Mouse (Mus musculus): ENCODE measurements at regions not wholly inside any gene's neighbourhood (a gene's known extent, or its start where the extent isn't known, plus 50 kb on each side); places are given as distances from the start of the nearest gene placed in this dataset.
A peak's percentile ranks its signal among the peaks of the same experiment; 100 is the strongest.

GRCm38 (mm10) chr4:33812338-33812737, 112.1 kb upstream of the Cnr1 start:
- DNase-seq (no peak), ATAC-seq (no peak)
- no peak overlapping the region for H3K4me2 ChIP-seq (ENCODE audit: low read depth)
- WGBS, result 85% methylated on average over 1 of the region's 1 CpGs
- no peaks in the 10 kb centered on the region for H3K4me1 ChIP-seq (ENCODE audit: insufficient read depth)
- TF ChIP-seq CTCF (IDR thresholded peaks at IDR 0.05; ENCODE audit: low read depth), result no peak
- no peak overlapping the region for H3K9ac ChIP-seq
- H3K36me3 ChIP-seq (ENCODE audit: insufficient read depth), result no peaks in the 10 kb centered on the region
- no peak overlapping the region for H3K27ac ChIP-seq (ENCODE audit: low read depth, low read length)
- H3K27me3 ChIP-seq (ENCODE audit: insufficient read depth, low read length), result no peaks in the 10 kb centered on the region
- H3K4me3 ChIP-seq (ENCODE audit: low read depth, low read length), result no peak overlapping the region
- H3K9me3 ChIP-seq (ENCODE audit: low read length), result no peaks in the 10 kb centered on the region

DNA sequence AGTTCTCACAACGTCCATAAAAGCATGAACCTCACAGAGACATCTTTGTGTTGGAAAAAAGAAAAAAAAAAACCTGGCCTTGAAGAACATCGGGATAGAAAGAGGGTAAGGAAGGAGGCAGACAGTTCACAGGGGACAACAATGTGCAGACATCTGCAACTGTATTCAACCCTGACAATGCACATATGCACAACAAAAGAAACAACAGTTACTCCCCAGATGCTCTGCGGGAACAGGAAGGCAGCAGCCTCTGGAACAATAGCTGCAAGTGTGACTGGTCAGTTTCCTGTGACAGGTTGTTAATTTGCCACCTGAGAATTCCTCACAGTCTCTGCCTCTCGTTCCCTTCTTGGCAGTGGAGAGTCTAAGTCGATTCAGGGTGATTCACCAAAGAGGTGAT, 100.5 kb upstream of the Cnr1 start:
- Histone ChIP-seq H3K9ac (no peak overlapping the region), H3K4me1 (ENCODE audit: insufficient read depth) (no peaks in the 10 kb centered on the region), H3K27ac (ENCODE audit: low read depth, low read length) (no peak overlapping the region), H3K9me3 (ENCODE audit: low read length) (no peaks in the 10 kb centered on the region), H3K36me3 (ENCODE audit: insufficient read depth) (no peaks in the 10 kb centered on the region), H3K4me2 (ENCODE audit: low read depth) (no peak overlapping the region), H3K27me3 (ENCODE audit: insufficient read depth, low read length) (no peaks in the 10 kb centered on the region), H3K4me3 (ENCODE audit: low read depth, low read length) (no peak overlapping the region)
- 3% methylated on average over 5 of the region's 5 CpGs for WGBS
- no peak for TF ChIP-seq CTCF (IDR thresholded peaks at IDR 0.05; ENCODE audit: low read depth)
- no peak for DNase-seq
- ATAC-seq, result no peak

- DNase-seq (no peak), ATAC-seq (no peak)
- Histone ChIP-seq H3K36me3 (ENCODE audit: insufficient read depth) (no peaks in the 10 kb centered on the region), H3K4me2 (ENCODE audit: low read depth) (no peak overlapping the region), H3K9ac (no peak overlapping the region), H3K4me1 (ENCODE audit: insufficient read depth) (no peaks in the 10 kb centered on the region), H3K27me3 (ENCODE audit: insufficient read depth, low read length) (no peaks in the 10 kb centered on the region), H3K4me3 (ENCODE audit: low read depth, low read length) (no peak overlapping the region), H3K9me3 (ENCODE audit: low read length) (no peaks in the 10 kb centered on the region), H3K27ac (ENCODE audit: low read depth, low read length) (no peak overlapping the region)
- WGBS, result 71% methylated on average over 7 of the region's 7 CpGs
- no peak for TF ChIP-seq CTCF (IDR thresholded peaks at IDR 0.05; ENCODE audit: low read depth)
Observed at GRCm38 (mm10) chr4:33833134-33833533, 91.3 kb upstream of the Cnr1 start.

- H3K4me2 ChIP-seq (ENCODE audit: low read depth), result no peak overlapping the region
- H3K27ac ChIP-seq (ENCODE audit: low read depth, low read length), result no peak overlapping the region
- DNase-seq (no peak), ATAC-seq (no peak)
- no peak overlapping the region for H3K4me3 ChIP-seq (ENCODE audit: low read depth, low read length)
- H3K9ac ChIP-seq, result no peak overlapping the region
- WGBS, result 91% methylated on average over 6 of the region's 6 CpGs
- no peaks in the 10 kb centered on the region for H3K4me1 ChIP-seq (ENCODE audit: insufficient read depth)
- no peaks in the 10 kb centered on the region for H3K9me3 ChIP-seq (ENCODE audit: low read length)
- no peak for TF ChIP-seq CTCF (IDR thresholded peaks at IDR 0.05; ENCODE audit: low read depth)
- no peaks in the 10 kb centered on the region for H3K36me3 ChIP-seq (ENCODE audit: insufficient read depth)
- H3K27me3 ChIP-seq (ENCODE audit: insufficient read depth, low read length), result no peaks in the 10 kb centered on the region
Observed at GRCm38 (mm10) chr4:33838436-33838835, 86.0 kb upstream of the Cnr1 start.

- TF ChIP-seq CTCF (IDR thresholded peaks at IDR 0.05; ENCODE audit: low read depth), result no peak
- DNase-seq (no peak), ATAC-seq (no peak)
- Histone ChIP-seq H3K9me3 (ENCODE audit: low read length) (no peaks in the 10 kb centered on the region), H3K4me3 (ENCODE audit: low read depth, low read length) (no peak overlapping the region), H3K36me3 (ENCODE audit: insufficient read depth) (no peaks in the 10 kb centered on the region), H3K4me1 (ENCODE audit: insufficient read depth) (no peaks in the 10 kb centered on the region), H3K4me2 (ENCODE audit: low read depth) (peak overlapping the region; percentile 33; the same call in 1 of the 2 replicates), H3K27ac (ENCODE audit: low read depth, low read length) (no peak overlapping the region), H3K27me3 (ENCODE audit: insufficient read depth, low read length) (no peaks in the 10 kb centered on the region), H3K9ac (no peak overlapping the region)
- 45% methylated on average over 14 of the region's 14 CpGs for WGBS
Observed at GRCm38 (mm10) chr4:33840119-33840518, 84.3 kb upstream of the Cnr1 start.

DNA sequence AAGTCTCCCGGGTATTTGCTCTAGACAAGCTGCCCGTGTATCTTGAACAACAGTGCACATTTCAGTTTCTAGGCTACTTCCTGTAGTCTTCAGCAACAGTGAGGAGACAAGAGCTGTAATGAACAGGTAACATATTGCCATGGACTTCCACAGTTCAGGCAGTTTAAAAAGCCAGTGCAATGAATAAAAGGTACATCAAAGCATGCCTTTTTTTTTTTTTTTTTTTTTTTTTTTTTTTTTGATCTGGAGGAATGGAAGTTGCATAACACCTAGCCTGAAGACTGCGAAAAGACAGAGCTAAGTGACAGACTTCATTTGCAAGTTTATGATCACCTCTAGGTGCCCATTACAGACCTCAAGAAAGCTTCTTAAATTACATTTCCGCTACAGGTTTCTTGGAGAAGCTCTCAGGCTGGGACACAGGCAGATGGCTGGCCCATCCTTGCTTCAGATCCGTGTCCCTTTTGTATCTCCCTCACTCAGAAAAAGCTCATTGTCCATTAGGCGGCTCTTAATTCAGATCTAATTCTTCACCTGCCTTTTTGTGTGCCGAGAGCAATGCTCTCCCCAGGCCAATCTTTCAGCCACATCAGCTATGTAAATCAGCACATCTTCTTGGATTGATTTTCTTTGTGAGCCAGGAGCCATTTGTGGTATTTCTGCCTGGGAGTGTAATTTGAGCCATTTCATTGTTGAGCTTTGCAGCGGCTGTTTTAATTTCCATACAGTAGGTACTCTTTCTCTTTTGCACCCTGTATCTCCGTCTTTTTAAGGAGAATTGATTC, 78.6 kb upstream of the Cnr1 start:
- no peaks in the 10 kb centered on the region for H3K9me3 ChIP-seq (ENCODE audit: low read length)
- H3K9ac ChIP-seq, result no peak overlapping the region
- no peaks in the 10 kb centered on the region for H3K36me3 ChIP-seq (ENCODE audit: insufficient read depth)
- no peak for DNase-seq
- TF ChIP-seq CTCF (IDR thresholded peaks at IDR 0.05; ENCODE audit: low read depth), result no peak
- H3K4me2 ChIP-seq (ENCODE audit: low read depth), result no peak overlapping the region
- H3K4me1 ChIP-seq (ENCODE audit: insufficient read depth), result no peaks in the 10 kb centered on the region
- 31% methylated on average over 9 of the region's 9 CpGs for WGBS
- H3K27me3 ChIP-seq (ENCODE audit: insufficient read depth, low read length), result no peaks in the 10 kb centered on the region
- no peak overlapping the region for H3K4me3 ChIP-seq (ENCODE audit: low read depth, low read length)
- H3K27ac ChIP-seq (ENCODE audit: low read depth, low read length), result no peak overlapping the region
- ATAC-seq, result no peak

- Histone ChIP-seq H3K4me2 (ENCODE audit: low read depth) (no peak overlapping the region), H3K9me3 (ENCODE audit: low read length) (no peaks in the 10 kb centered on the region), H3K4me1 (ENCODE audit: insufficient read depth) (no peaks in the 10 kb centered on the region), H3K27ac (ENCODE audit: low read depth, low read length) (no peak overlapping the region), H3K4me3 (ENCODE audit: low read depth, low read length) (no peak overlapping the region), H3K9ac (no peak overlapping the region), H3K36me3 (ENCODE audit: insufficient read depth) (no peaks in the 10 kb centered on the region), H3K27me3 (ENCODE audit: insufficient read depth, low read length) (no peaks in the 10 kb centered on the region)
- TF ChIP-seq CTCF (IDR thresholded peaks at IDR 0.05; ENCODE audit: low read depth), result no peak
- DNase-seq (no peak), ATAC-seq (no peak)
- WGBS, result 56% methylated on average over 7 of the region's 7 CpGs
Observed at GRCm38 (mm10) chr4:33850249-33850648, 74.1 kb upstream of the Cnr1 start.

Data from forebrain, postnatal 0 days (tissue).